Mouse (Mus musculus) midbrain, embryonic 16.5 days (tissue): Measurements from ENCODE around the gene Gm32802. TPM values are rescaled to one million over a fixed set of nuclear protein-coding genes. Genes with fewer than 3 reads are reported as not detected.
"Not testable (repeated sequence)": the region's sequence is repeated elsewhere in the genome, so short reads cannot be mapped to it uniquely, and the experiment has no call there.

Experiments
- ATAC-seq: fragments of 200-750 bp; cut with Nextera tagmentation; 2 replicates; pipeline ENCODE4 v1.8.0; 2017; ENCODE audit warnings: moderate TSS enrichment
- H3K27ac ChIP-seq: fragments of 300-500 bp; sonication (generic); 2 replicates; pipeline ENCODE4 v1.5.1; 2014; ENCODE audit warnings: mild to moderate bottlenecking, low read length, mixed read lengths
- H3K27me3 ChIP-seq: fragments of 300-500 bp; sonication (generic); 2 replicates; pipeline ENCODE4 v1.6.1; 2014; ENCODE audit warnings: low read depth, low read length, mixed read lengths; ENCODE audit not compliant: control insufficient read depth, insufficient read depth
- H3K36me3 ChIP-seq: fragments of 300-500 bp; sonication (generic); 2 replicates; pipeline ENCODE4 v1.6.1; 2014; ENCODE audit warnings: mild to moderate bottlenecking, low read length, moderate library complexity, mixed read lengths; ENCODE audit not compliant: control insufficient read depth, insufficient read depth
- H3K4me1 ChIP-seq: fragments of 300-500 bp; sonication (generic); 2 replicates; pipeline ENCODE4 v1.6.1; 2014; ENCODE audit warnings: mild to moderate bottlenecking, low read length, mixed read lengths; ENCODE audit not compliant: control insufficient read depth, insufficient read depth
- H3K4me2 ChIP-seq: fragments of 300-500 bp; sonication (generic); 2 replicates; pipeline ENCODE4 v1.6.1; 2014; ENCODE audit warnings: mild to moderate bottlenecking, low read length, mixed read lengths
- H3K4me3 ChIP-seq: fragments of 300-500 bp; sonication (generic); 2 replicates; pipeline ENCODE4 v1.5.1; 2014; ENCODE audit warnings: low read depth, mild to moderate bottlenecking, low read length, moderate library complexity, mixed read lengths
- H3K9ac ChIP-seq: fragments of 300-500 bp; sonication (generic); 2 replicates; pipeline ENCODE4 v1.6.1; 2014; ENCODE audit warnings: low read depth, low read length, mixed read lengths
- H3K9me3 ChIP-seq: fragments of 300-500 bp; sonication (generic); replicated peaks from 2 replicates; pipeline ENCODE4 v1.6.1; 2014; ENCODE audit warnings: mild to moderate bottlenecking, low read length, mixed read lengths; ENCODE audit not compliant: control insufficient read depth, poor library complexity, severe bottlenecking
- WGBS: fragments of 180-500 bp; shearing (Covaris S2); extraction: QIAGEN DNeasy Blood & Tissue Kit; methylation state at CpG from one replicate; pipeline ENCODE4 v1.1.7; 2014; 5-methylcytosine and 5-hydroxymethylcytosine counted together
- polyA plus RNA-seq: library from polyadenylated mRNA; unstranded; fragments of >200 nt; fragmentation: Nextera tagmentation; extraction: Ambion mirVana; gene quantifications from 2 replicates; pipeline ENCODE4 v1.2.1, GENCODE M21; 2015

Gene Gm32802
- polyA plus RNA-seq, 1 experiment from 2014 or later = 0.11 TPM

GRCm38 (mm10) chr10:118278069-118278468 lies 19.6 kb downstream of the Gm32802 start:
- no CpG with 5 or more reads among the region's 4 CpGs for WGBS
- not testable (repeated sequence) for H3K4me2 ChIP-seq, H3K36me3 ChIP-seq, ATAC-seq, H3K9me3 ChIP-seq, H3K27me3 ChIP-seq, H3K4me3 ChIP-seq, H3K4me1 ChIP-seq, H3K27ac ChIP-seq, H3K9ac ChIP-seq

- H3K9ac ChIP-seq, ATAC-seq, H3K9me3 ChIP-seq, H3K27ac ChIP-seq, H3K4me1 ChIP-seq, H3K4me3 ChIP-seq, H3K27me3 ChIP-seq, H3K36me3 ChIP-seq, H3K4me2 ChIP-seq: not testable (repeated sequence)
- 88% methylated on average over 5 of the region's 7 CpGs for WGBS
Observed at GRCm38 (mm10) chr10:118282565-118282964, 24.1 kb downstream of the Gm32802 start.

- no CpG with 5 or more reads among the region's 5 CpGs for WGBS
Observed at GRCm38 (mm10) chr10:118283016-118283415, 24.5 kb downstream of the Gm32802 start.

GRCm38 (mm10) chr10:118294938-118295337 lies 36.5 kb downstream of the Gm32802 start, which contains the start of gene Iltifb:
Iltifb (minus strand) TSS chr10:118295038.
- Histone ChIP-seq H3K9me3 (no peaks in the 10 kb centered on the region), H3K4me1 (no peaks in the 10 kb centered on the region), H3K27ac (no peak within 1 kb of the TSS), H3K4me2 (no peak within 1 kb of the TSS), H3K27me3 (no peaks in the 10 kb centered on the region), H3K4me3 (no peak within 1 kb of the TSS), H3K9ac (no peak within 1 kb of the TSS), H3K36me3 (no peaks in the 10 kb centered on the region)
- WGBS = 93% methylated on average over 6 of the region's 6 CpGs
- ATAC-seq = no peak

More at GRCm38 (mm10) chr10:118283016-118283415, 24.5 kb downstream of the Gm32802 start:
- not testable (repeated sequence) for H3K4me2 ChIP-seq, H3K9ac ChIP-seq, H3K4me3 ChIP-seq, H3K27me3 ChIP-seq, H3K4me1 ChIP-seq, H3K9me3 ChIP-seq, H3K27ac ChIP-seq, ATAC-seq, H3K36me3 ChIP-seq

- WGBS = 43% methylated on average over 2 of the region's 2 CpGs
- not testable (repeated sequence) for H3K36me3 ChIP-seq, H3K27me3 ChIP-seq, H3K9me3 ChIP-seq, H3K4me1 ChIP-seq, H3K4me3 ChIP-seq, H3K4me2 ChIP-seq, H3K9ac ChIP-seq, H3K27ac ChIP-seq, ATAC-seq
Observed at GRCm38 (mm10) chr10:118302133-118302532, 43.6 kb downstream of the Gm32802 start.

Other genes with a start within 250 kb of the Gm32802 start
- 30.6 and 31.7 TPM in 2 replicates for gene Mdm1, start 116.9 kb upstream of the Gm32802 start, polyA plus RNA-seq
- 0.20 and 0.46 TPM in 2 replicates for gene Il22, start 53.7 kb upstream of the Gm32802 start, polyA plus RNA-seq
- gene Gm32717, start 17.9 kb upstream of the Gm32802 start, polyA plus RNA-seq = 0.11 and 0.30 TPM in 2 replicates
- gene Iltifb, start 36.4 kb downstream of the Gm32802 start, polyA plus RNA-seq = 0.80 and 0.85 TPM in 2 replicates
- gene Gm9040, start 68.3 kb downstream of the Gm32802 start, polyA plus RNA-seq = not detected in 2 replicates
- not detected in 2 replicates for gene Gm9044, start 73.7 kb downstream of the Gm32802 start, polyA plus RNA-seq
- not detected in 2 replicates for gene Gm9045, start 79.1 kb downstream of the Gm32802 start, polyA plus RNA-seq
- 0.13 TPM in 1 of 2 replicates, not detected in the other for gene Gm9046, start 84.6 kb downstream of the Gm32802 start, polyA plus RNA-seq
- gene Gm9048, start 90.0 kb downstream of the Gm32802 start, polyA plus RNA-seq = not detected in 2 replicates
- not detected in 2 replicates for gene Gm9049, start 95.4 kb downstream of the Gm32802 start, polyA plus RNA-seq
- not detected in 2 replicates for gene Ifng, start 182.4 kb downstream of the Gm32802 start, polyA plus RNA-seq